Mouse (Mus musculus) liver, adult 2 months (tissue): ENCODE results near the gene Slc30a3.

Source experiments
- CTCF ChIP-seq: fragments of 200-500 bp; IDR thresholded peaks from 2 replicates; pipeline ENCODE4 v1.5.1; 2011; ENCODE audit warnings: low read depth, low read length, control low read depth
- POLR2A ChIP-seq: fragments of 200-500 bp; IDR thresholded peaks from 2 replicates; pipeline ENCODE4 v1.6.1; 2011; ENCODE audit warnings: low read length, control low read depth; ENCODE audit not compliant: insufficient read depth; ENCODE audit errors: extremely low read depth

DNA sequence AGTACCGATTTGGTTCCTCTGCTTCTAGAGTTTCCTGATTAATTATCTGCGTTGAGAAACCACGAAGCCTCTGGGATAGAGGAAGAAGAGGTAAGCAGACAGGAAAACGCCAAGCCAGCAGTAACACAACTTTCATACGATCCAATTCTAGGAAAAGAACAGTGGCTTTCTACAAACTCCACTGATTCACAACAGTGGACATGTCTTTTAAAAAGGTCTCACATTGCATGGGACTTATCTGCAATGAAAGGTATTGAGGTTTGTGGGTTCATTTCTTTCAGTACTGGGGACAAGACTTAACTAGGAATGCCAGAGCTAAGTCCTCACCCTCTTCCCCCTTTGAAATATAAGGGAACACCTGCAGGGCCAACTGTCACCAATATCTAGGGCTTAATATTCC, 61.0 kb downstream of the Slc30a3 start:
- TF ChIP-seq POLR2A (no peak), CTCF (no peak)
